Mouse (Mus musculus) stomach, postnatal 0 days (tissue): ENCODE results near the gene Rp9.

Source experiments
- CTCF ChIP-seq: IDR thresholded peaks from 2 replicates; pipeline ENCODE4 v1.5.1; 2016; ENCODE audit warnings: antibody characterized with exemption, low read depth, mild to moderate bottlenecking, moderate library complexity
- EP300 ChIP-seq: optimal IDR thresholded peaks from 2 replicates; pipeline ENCODE3; 2016; ENCODE audit warnings: antibody characterized with exemption

GRCm38 (mm10) chr9:22475424-22475868 is 5.9 kb upstream of the Rp9 start, which contains the start of gene Bbs9:
- TF ChIP-seq EP300 (no peak), CTCF (no peak)
